Mouse (Mus musculus) brain, adult 2 months (tissue): ENCODE measurements around the gene Rbpjl.
A peak's percentile ranks its signal among the peaks of the same experiment; 100 is the strongest.

Experiments used
- DNase-seq: peaks from one replicate; pipeline ENCODE4 v3.0.0; 2011; ENCODE audit warnings: low read depth, low spot score

Gene Rbpjl

DNA sequence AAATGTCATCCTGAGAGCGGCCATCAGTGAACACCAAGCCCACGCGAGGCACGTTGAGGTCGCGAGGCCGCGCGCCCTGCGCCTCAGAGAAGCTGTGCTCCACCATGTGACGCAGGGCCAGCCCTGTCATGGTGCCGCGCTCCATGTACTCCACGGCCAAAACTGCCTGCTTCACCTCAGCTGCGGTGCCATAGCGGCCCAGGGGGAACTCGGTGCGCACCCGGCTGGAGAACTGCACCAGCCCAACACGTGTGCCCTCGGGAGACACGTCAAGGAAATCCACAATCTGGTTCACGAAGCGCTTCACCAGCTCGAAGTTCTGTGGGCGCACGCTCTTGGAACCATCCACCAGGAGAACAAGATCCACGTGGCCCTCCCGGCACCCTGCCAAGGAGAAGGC, 9.8 kb upstream of the Rbpjl start:
- DNase-seq, result no peak

DNA sequence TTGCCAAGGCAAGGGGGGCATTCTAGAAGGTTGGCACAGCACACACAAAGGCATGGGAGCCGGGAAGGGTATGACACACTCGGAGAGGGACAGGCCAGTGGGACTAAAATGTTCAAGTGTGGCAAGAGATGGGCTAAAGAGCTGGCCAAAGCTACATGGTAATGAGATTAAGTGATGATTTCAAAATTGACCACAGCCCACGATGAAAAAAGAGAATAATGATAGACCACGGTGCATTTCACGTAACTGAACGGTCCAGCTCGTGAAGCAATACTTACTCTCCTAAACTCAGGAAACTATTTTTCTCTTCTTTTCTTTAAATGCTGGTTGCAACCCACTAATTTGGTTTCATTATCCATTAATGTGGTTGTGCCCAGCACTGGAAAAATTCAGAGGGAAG, 6.9 kb upstream of the Rbpjl start:
- DNase-seq, result no peak

DNA sequence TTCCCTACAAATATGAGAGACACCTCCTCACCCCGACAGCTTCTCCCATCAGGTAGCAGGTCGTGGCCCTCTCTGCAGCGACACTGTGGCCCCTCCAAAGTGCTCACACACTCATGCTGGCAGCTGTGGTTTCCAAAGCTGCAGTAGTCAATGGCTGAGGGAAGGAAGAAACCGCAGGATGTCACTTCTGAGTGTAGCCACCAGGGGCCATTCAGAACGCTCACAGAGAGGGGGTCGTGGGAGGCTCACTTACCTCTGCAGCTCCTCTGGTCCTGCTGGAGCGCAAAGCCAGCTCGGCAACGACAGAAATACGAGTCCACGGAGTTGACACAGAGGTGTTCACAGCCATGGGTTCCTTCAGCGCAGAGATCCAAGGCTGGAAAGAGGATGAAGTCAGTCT, 6.0 kb upstream of the Rbpjl start:
- no peak for DNase-seq

DNA sequence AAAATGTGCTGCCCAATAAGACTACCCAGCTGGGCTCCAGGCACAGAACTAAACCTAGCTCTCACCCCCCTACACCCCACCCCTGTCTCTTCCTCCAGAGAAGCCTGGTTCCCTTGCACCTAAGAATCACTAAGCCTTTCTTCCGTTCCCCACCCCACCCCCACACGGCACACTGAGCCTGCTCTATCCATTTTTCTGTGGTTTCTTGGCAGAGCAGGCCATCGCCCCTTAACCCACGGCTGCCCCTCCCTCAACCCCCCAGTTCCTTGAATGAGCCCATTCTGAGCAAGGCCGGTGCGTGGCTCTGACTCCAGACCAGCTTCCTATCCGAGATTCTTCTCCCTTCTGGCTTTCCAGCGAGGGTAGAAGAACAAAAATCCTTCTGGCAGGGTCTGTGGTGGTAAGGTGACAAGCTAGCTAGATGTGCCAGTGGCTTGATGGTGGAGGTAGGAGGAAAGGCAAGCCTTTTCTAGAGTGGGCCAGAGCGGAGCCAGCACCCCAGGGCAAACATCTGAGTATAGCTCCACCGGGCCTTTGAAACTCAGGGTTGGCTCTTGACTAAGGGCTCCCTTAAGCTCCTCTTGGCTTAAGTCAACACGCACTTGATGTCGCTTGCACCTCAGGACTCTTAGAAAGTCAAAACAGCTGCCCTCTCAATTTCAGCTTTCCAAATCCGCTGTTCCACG, 598 bp downstream of the Rbpjl start:
- peak; percentile 37 for DNase-seq

DNA sequence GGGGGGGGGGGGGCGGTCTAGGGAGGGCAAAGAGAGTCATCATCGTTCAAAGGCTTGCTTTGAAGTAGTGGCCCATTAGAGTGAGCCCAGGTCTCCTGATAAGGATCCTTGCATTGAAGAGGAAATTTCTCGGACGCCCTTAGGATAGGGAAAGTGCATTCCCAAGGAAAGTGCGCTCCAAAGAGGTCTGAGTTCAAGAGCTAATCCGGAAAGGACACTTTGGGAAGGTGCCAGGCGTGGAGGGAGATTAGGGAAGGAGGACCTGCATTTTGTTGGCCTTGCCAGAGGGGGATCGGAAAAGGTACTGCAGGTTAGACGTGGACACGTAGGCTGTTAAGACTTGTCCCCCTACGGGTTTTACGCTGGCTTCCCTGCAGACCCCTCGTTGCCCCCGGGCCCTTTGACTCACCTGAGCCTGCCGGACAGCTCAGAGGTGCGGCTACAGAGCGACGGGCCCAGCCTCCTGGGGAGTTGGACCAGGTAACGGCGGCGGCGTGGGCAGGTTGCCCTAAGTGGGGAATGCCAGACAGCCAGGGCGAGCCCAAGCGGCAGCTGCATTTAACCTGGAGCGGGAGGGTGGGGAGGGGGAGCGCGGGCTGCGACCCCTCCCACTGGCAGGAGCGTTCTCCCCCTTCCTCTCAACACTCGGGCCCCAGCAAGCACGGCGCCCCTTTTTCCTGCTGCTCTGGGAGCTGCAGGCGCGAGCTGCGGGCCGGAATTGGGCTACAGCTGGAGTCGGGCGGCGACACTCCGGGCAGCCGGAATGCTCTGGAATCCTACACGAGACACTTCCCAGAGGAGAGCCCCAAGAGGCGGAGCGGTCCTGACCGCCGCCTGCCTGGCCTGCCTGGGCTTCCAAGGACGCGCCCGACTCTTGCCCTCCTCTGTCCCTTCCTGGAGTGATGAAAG, 1.4 kb downstream of the Rbpjl start:
- DNase-seq, result no peak

DNA sequence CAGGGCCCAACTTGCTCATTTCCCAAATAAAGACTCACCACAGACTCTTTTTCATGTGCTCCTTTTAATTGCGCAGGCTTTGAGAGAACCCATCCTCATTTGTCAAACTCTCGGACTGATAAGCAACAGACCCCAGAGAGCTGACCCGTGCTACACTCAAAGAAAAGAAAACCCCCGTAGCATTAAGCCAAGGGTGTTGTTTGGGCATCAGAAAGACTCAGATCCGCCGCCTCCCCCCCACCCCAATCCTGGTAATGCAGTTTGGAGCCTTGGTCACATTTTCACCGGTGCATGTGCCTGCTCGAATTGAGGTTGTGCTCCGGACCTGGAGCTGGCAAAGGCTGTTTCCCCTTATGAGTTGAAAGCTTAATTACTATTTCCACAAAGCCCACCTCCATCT, 2.1 kb downstream of the Rbpjl start, which contains the start of gene Matn4:
TSS of gene Matn4 (minus strand) at position 101 of the 400 bp plus-strand sequence.
- no peak for DNase-seq

DNA sequence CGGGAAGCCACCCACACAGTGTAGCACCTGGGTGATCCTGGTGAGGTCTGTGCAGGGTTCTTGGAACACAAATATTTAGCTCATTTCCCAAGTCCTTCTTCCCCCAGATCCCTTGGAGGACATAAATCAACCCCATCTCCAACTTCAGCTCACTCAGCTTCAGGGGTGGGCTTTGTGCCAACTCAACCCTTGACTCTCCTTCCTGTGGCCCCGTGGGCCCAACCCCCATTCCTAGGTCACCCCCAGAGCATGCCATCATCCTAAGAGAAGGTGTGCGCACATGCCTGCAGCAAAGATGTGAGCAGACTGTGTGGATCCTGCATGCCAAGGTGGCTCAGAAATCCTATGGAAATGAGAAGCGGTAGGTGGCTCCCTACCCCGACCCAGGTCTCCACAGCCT, 2.6 kb downstream of the Rbpjl start:
- DNase-seq, result no peak

DNA sequence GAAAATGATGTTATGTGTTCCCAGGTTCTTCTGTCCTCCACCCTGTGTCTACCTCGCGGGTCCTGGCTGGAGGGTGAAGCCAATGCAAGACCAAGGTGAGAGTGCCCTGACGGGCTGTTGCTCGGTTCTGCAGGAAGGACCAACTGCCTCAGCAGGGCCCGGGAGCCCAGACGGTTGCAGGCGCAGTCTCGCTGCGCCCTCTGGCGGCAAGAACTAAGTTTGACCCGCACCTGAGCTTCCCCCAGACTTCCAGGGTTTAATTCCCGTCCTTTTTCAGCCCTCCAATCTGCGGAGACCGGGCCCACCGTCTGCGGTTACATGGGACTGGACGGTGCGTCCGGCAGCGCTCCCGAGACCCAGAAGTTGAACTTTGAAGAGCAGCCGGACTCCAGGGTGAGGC, 4.8 kb downstream of the Rbpjl start:
- peak; percentile 73 for DNase-seq

DNA sequence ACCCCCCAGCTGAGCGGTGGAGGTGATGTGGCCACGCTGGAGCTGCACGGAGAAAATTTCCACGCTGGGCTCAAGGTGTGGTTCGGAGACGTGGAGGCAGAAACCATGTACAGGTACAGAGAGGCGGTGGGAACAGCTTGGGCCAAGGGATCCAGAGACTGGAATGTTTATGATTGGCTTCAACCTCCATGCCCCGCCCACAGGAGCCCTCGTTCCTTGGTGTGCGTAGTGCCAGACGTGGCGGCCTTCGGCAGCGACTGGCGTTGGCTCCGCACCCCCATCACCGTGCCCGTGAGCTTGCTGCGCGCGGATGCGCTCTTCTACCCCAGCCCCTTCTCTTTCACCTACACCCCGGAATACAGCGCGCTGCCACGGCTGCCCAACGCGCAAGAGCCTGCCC, 11.2 kb downstream of the Rbpjl start:
- DNase-seq, result no peak

DNA sequence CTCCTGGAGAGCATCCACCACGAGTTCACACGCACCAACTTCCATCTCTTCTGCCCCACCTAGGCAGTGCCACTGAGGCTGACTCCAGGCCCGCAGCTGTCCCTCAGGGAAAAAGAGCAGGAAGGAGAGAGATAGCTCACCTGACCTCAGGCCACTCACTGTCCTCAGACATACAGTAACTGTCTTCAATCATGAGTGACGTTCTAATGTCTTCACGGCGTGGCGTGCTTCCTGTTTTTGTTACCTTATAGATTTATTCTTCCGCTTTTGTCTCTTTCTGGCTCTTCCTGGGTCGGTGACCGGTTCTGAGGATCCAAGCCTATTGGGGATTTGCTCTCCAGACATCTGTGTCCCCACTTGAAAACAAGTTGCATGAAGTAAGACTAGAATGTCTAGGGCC, 11.6 kb downstream of the Rbpjl start:
- no peak for DNase-seq

DNA sequence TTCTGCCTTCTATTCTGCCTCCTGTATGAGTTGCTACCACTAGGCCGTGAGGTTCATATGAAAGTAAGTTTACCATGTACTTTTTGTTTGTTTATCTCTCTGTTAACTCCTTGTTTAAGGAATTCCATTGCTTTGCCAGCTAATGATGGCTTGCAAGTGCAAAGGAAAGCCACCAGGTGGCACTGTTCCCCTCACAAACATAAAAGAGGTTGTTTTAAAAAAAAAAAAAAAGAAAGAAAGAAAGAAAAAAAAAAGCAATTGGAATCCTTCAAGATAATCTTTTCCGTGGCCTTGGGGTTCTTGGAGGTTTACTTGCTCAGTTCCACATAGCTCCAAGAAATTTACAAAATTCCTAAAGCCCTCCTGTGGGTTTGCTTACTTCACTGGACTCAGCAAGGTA, 14.3 kb downstream of the Rbpjl start:
- DNase-seq, result peak; percentile 71

DNA sequence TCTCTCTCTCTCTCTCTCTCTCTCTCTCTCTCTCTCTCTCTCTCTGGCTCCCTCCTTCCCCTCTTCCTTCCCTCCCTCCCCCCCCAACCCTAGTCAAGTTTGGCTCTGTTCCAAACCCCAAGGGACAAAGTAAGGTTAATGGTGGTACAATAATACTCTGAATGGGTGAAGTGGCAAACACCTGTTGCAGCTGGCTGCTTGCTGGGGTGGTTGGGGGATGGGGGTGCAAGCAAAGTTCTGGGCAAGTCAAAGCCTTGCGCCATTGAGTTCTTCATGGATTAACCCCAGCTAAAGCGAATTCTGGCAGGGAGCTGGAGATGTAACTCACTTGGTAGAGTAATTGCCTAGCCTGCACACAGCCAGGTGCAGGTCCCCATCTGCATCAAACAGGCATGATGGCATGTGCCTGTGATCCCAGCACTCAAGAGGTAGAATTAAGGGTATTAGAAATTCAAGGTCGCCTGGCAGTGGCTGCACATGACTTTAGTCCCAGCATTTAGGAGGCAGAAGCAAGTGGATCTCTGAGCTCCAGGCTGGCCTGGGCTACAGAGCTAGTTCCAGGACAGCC, 15.5 kb downstream of the Rbpjl start:
- DNase-seq, result no peak

DNA sequence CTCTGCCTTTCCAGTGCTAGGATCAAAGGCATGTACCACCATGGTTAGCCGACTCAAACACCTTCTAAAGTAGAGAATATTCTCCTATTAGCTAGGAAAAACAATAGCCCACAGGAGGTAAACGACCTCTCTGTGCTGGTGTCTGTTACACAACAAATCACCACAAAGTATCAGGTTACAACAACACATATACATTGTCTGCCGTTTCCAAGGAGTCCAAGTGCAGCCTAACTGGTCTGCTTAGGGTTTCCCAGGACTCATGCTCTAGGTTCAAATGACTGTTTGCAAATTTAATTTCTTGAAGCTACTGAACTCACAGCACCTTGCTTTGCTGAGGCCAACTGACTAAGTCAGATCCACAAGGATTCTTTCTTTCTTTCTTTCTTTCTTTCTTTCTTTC, 16.5 kb downstream of the Rbpjl start:
- no peak for DNase-seq

DNA sequence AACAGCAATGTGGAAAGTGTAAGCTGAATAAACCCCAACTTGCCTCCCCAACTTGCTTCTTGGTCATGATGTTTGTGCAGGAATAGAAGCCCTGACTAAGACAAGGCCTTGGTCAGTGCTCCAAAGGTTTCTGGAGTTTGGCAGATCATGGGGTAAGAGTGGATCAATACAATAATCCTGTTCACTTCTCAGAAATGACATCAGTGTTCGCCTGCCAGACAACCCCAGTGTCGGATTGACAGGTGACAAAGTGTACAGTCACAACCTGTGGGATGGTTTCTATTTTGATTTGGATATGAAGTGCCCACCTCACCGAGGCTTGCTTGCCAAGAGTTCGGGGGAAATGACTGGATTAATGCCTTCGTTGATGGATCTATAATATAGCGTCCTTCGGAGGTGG, 18.4 kb downstream of the Rbpjl start:
- no peak for DNase-seq

DNA sequence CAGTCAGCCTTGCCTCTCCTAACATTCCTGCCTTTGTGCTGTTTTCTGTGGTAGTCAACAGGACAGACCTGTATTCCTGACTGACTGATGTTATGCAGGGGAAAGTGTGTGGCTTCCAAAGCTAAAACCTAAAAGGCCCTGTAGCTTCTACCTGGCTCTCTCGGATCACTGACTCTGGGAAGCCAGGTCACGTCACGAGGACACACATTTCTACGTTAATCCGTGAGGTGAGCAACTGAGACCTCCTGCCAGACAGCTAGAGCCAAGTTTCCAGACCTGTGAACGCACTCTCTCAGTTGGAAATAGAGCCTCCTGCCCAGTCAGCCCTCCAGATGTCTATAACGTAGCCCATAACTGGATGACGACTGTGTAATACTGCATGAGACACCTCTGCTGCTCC, 19.0 kb downstream of the Rbpjl start:
- no peak for DNase-seq

DNA sequence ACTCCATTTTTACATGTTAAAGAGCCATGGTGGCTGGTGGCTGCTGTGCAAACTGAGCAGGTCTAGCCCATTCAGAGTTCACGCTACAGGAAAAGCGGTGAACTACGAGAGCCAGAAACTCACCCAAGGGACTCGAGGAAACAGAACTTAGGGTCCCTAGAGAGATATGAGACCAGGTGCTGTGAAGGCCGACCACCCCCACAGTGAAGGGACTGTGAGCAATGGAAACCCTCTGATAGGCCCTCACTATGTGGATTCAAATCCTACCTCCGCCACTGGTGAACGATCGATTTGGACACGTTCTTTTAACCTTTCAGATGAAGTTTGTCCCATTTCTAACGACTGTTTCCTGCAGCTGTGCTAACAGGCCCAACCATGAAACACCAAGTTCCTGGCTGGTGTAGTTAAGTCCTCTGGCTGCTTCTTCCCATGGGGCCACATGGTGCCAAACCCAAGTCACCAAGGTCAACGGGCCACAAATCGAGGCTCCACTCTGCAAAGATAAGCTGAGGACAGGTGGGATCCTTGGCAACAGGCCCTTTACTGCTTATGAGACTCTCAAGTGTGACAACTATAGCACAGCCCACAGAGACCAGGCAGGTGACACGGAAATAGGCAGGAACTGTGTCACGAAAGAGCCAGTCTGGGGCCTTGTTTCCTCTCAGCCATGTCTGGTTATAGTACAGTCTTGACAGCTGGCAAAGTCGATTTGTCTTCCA, 19.9 kb downstream of the Rbpjl start:
- DNase-seq, result no peak

DNA sequence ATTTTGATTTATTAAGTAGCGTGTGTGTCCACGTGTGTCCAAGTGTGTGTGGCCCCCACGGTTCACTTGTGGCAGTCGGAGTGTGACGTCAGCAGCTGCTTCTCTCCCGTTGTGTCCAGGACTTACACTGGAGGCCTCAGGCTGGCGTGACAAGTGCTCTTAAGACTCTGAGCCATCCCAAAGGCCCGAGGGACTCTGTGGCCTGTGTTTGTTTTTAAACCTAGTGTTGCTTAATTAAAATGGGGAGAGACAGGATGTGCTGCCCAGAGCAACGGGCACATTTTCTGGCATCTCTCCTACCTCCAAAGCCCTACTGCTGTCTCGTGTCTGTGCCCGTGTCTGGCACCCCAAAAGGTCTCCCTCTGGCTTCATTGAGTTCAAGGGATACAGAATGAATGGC, 20.5 kb downstream of the Rbpjl start:
- DNase-seq, result no peak

DNA sequence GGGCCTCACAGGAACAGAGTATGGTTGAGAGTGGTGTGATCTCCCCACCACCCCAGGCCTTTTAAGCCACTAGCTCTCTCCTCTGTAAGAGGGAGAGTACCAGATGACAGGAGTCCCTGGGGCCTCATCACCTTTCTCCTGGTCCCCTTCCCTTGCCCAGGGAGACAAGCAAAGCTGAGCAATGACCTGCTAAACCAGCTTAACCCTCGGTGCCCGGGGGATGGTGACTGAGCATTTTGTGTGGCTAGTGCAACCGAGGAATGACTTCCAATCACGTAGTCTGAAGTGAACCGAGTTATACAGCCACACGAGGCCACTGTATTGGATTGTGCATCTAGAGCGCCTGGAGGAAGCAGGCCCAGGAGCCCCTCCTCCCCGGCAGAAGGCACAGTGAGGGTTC, 21.5 kb downstream of the Rbpjl start:
- no peak for DNase-seq

DNA sequence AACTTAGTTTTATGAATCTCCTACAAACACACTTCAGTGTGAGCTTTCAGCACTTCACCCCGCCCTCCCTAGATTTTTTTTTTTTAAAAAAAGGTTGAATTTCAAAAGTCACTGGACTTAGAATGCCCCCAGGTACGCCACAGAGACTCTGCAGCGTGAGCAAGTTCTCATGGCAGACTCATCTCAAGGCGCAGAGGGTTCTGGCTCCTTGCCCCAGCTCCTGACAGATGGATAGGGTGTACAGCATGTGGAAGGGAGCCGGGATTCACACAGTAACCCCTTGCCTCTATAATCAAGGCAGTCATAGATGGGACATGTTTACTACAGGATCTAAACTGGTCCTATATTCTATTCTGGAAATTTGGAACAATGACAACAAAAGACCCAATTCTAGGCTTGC, 22.5 kb downstream of the Rbpjl start:
- peak; percentile 48 for DNase-seq

DNA sequence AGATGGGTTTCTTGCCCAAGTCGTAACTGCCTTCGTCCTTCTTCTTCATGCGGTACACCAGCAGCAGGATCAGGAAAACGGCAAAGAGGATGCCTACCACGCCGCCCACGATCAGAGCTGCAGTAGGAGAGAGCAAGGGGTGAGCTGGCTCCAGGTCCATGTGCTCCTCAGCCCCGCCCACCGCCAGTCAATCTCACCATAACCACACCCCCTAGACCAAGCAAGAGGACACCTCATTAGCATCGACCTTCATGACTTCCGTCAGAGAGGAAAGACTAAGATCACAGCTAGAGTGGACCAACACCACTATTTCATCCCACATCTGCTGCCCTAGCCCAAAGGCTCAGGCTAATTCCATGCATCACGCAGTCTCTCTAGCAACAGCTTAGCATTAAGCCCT, 23.2 kb downstream of the Rbpjl start:
- DNase-seq, result no peak

DNA sequence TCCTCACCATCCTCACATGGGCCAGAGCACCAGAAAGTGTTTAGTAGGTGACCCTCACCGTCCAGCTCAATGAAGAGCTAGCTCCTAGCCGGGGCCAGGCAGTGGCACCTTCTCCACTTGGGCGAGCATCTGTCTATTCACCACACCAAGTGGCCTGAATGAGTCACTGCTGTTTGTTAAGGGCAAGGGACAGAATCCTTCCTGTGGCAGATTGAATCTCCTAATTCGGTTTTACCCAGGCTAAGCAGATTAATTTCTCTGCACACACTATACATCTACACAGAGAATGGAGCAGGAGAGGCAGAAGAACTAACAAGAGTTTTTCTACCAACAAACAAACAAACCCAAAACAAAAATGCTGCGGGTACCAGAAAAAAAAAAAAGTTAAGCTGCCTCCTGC, 24.0 kb downstream of the Rbpjl start:
- no peak for DNase-seq

DNA sequence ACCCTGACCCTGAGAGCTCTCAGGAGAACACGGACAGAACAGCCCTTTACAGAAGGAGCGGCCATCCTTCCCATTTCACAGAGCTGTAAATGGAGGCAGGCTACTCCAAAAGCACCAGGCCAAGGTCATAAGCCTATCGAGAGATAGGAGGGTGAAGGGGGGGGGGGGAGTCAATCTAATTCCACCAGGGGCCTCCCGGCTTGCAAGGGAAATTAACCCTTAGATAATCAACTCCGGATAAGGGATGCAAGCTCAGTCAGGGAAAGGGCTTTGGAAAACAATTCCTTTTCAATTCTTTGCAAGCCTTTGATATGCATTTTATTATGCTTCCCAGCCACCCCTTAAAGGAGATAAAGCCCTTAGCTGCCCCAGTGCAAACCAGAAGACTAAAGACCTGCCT, 25.5 kb downstream of the Rbpjl start:
- no peak for DNase-seq
